Mouse (Mus musculus): ENCODE measurements at regions not wholly inside any gene's neighbourhood (a gene's known extent, or its start where the extent isn't known, plus 50 kb on each side); places are given as distances from the start of the nearest gene placed in this dataset.

- no peak for TF ChIP-seq CTCF (IDR thresholded peaks at IDR 0.05; ENCODE audit: low read depth)
- TF ChIP-seq EP300 (IDR thresholded peaks at IDR 0.05; ENCODE audit: low read depth), result no peak
These were observed 95.2 kb downstream of the Otud1 start for GRCm38 (mm10) chr2:19752753-19753152.

Measured in liver, postnatal 0 days (tissue).